Mouse (Mus musculus) heart, postnatal 4 days (tissue): Measurements from ENCODE around the gene Phb2. TPM values are rescaled to one million over a fixed set of nuclear protein-coding genes. Genes with fewer than 3 reads are reported as not detected.
A peak's percentile ranks its signal among the peaks of the same experiment; 100 is the strongest.

Source experiments
- DNase-seq: peaks from one replicate; pipeline ENCODE4 v3.0.0; 2021
- total RNA-seq, 2 experiments: library from RNA; stranded (reverse); gene quantifications; 2 replicates each; pipeline ENCODE4 v1.2.3; 2021

The Phb2 gene
- total RNA-seq, 2 experiments from 2014 or later = 398 to 399 TPM

- DNase-seq = no peak
Observed at GRCm38 (mm10) chr6:124723541-124723940, 11.4 kb downstream of the Phb2 start.

GRCm38 (mm10) chr6:124724472-124724871 is 12.3 kb downstream of the Phb2 start:
- DNase-seq = no peak

GRCm38 (mm10) chr6:124728621-124729020 is 16.5 kb downstream of the Phb2 start:
- DNase-seq = no peak

- DNase-seq = no peak
Observed at GRCm38 (mm10) chr6:124729850-124730705, 17.9 kb downstream of the Phb2 start.

GRCm38 (mm10) chr6:124731038-124731437 is 18.9 kb downstream of the Phb2 start:
- no peak for DNase-seq

- DNase-seq = no peak
Observed at GRCm38 (mm10) chr6:124732476-124733370, 20.6 kb downstream of the Phb2 start.

GRCm38 (mm10) chr6:124734417-124734816 is 22.3 kb downstream of the Phb2 start:
- DNase-seq = no peak

GRCm38 (mm10) chr6:124737040-124737439 is 24.9 kb downstream of the Phb2 start:
- no peak for DNase-seq

GRCm38 (mm10) chr6:124738511-124739023 is 26.4 kb downstream of the Phb2 start, which contains the start of gene Ptpn6:
TSS of gene Ptpn6 (minus strand) at chr6:124738714.
- no peak for DNase-seq

GRCm38 (mm10) chr6:124739231-124739796 is 27.2 kb downstream of the Phb2 start:
- no peak for DNase-seq

- peak; percentile 63 for DNase-seq
Observed at GRCm38 (mm10) chr6:124740211-124740887, 28.2 kb downstream of the Phb2 start.

- DNase-seq = peak; percentile 89
Observed at GRCm38 (mm10) chr6:124740888-124741761, 29.0 kb downstream of the Phb2 start, which contains the start of gene Grcc10. TSS of gene Grcc10 (minus strand) at chr6:124741374.

GRCm38 (mm10) chr6:124741842-124742241 is 29.7 kb downstream of the Phb2 start:
- DNase-seq = no peak

- DNase-seq = no peak
Observed at GRCm38 (mm10) chr6:124742839-124743514, 30.8 kb downstream of the Phb2 start.

GRCm38 (mm10) chr6:124743647-124744046 is 31.5 kb downstream of the Phb2 start:
- no peak for DNase-seq

- DNase-seq = no peak
Observed at GRCm38 (mm10) chr6:124744755-124745321, 32.7 kb downstream of the Phb2 start.

- peak; percentile 96 for DNase-seq
Observed at GRCm38 (mm10) chr6:124745490-124746295, 33.6 kb downstream of the Phb2 start.

GRCm38 (mm10) chr6:124746296-124746605 is 34.1 kb downstream of the Phb2 start:
- DNase-seq = no peak
